Mouse (Mus musculus): Measurements from ENCODE around the gene Tspan9.

DNA sequence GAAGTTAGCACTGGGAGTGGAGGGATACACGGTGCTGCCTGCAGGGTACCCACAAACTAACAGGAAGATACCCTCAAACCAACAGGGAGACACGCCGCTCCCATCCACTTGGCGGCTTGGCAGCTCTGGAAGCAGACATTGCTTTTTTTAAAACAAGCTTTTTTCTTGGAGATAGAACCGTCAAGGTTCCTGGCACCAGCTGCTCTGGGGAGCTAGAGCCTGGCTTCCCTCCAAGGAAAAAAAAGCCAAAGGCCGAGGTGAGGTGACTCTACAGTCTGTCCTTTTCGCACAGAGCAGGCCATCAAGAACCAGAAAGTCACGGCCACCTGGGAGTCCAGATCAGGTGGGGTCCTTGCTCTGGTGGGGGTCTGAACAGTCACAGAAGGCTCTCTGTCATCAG, 162.2 kb downstream of the Tspan9 start:
- no peak for TF ChIP-seq MAFK (IDR thresholded peaks at IDR 0.05; ENCODE audit: insufficient read depth, low read depth, low read length)
- TF ChIP-seq CHD2 (IDR thresholded peaks at IDR 0.05; ENCODE audit: low read depth, low read length) = no peak
- TF ChIP-seq HCFC1 (IDR thresholded peaks at IDR 0.05; ENCODE audit: borderline replicate concordance, insufficient read depth, low read length) = no peak
- no peak for TF ChIP-seq ZNF384 (IDR thresholded peaks at IDR 0.05; ENCODE audit: low read depth, low read length)
- TF ChIP-seq ZC3H11A (IDR thresholded peaks at IDR 0.05; ENCODE audit: borderline replicate concordance, low read depth, low read length) = no peak
